Mouse (Mus musculus) ES-Bruce4 (cell line): ENCODE data around the gene Trim69. TPM values are rescaled to one million over a fixed set of nuclear protein-coding genes. Genes with fewer than 3 reads are reported as not detected.

Experiments used
- H3K27ac ChIP-seq: 2 replicates; pipeline ENCODE4 v1.5.1; 2012; ENCODE audit warnings: low read length, inconsistent platforms; ENCODE audit not compliant: insufficient read depth
- H3K27me3 ChIP-seq: 2 replicates; pipeline ENCODE4 v1.6.1; 2012; ENCODE audit warnings: mild to moderate bottlenecking, low read length, inconsistent platforms; ENCODE audit not compliant: control insufficient read depth, poor library complexity, insufficient read depth, severe bottlenecking
- H3K36me3 ChIP-seq: 2 replicates; pipeline ENCODE4 v1.6.1; 2012; ENCODE audit warnings: inconsistent platforms, mild to moderate bottlenecking, low read length, moderate library complexity; ENCODE audit not compliant: control insufficient read depth, poor library complexity, insufficient read depth, severe bottlenecking
- H3K4me1 ChIP-seq: one replicate; pipeline ENCODE4 v1.8.1; 2011; ENCODE audit warnings: low read length; ENCODE audit not compliant: control insufficient read depth, insufficient read depth
- H3K4me3 ChIP-seq: 2 replicates; pipeline ENCODE4 v1.5.1; 2011; ENCODE audit warnings: low read depth, mild to moderate bottlenecking, low read length
- H3K9ac ChIP-seq: 2 replicates; pipeline ENCODE4 v1.6.1; 2012; ENCODE audit warnings: low read depth, mild to moderate bottlenecking, inconsistent platforms; ENCODE audit not compliant: poor library complexity, severe bottlenecking
- H3K9me3 ChIP-seq: replicated peaks from 2 replicates; pipeline ENCODE4 v1.6.1; 2012; ENCODE audit warnings: mild to moderate bottlenecking, low read length, inconsistent platforms; ENCODE audit not compliant: control insufficient read depth, poor library complexity, insufficient read depth, severe bottlenecking
- CTCF ChIP-seq: IDR thresholded peaks from one replicate; pipeline ENCODE4 v1.8.1; 2011; ENCODE audit warnings: low read depth, low read length
- EP300 ChIP-seq: IDR thresholded peaks from 2 replicates; pipeline ENCODE4 v1.6.1; 2011; ENCODE audit warnings: low read depth, low read length; ENCODE audit not compliant: insufficient read depth
- POLR2A ChIP-seq: IDR thresholded peaks from one replicate; pipeline ENCODE4 v1.8.1; 2011; ENCODE audit warnings: low read length; ENCODE audit not compliant: insufficient read depth
- polyA plus RNA-seq: library from polyadenylated mRNA; stranded (reverse); fragments of >200 nt; gene quantifications from 2 replicates; pipeline ENCODE4 v1.2.4, GENCODE M21; 2011; ENCODE audit warnings: low read depth; ENCODE audit not compliant: missing spikeins, insufficient read depth, insufficient read length

The Trim69 gene
- polyA plus RNA-seq, 1 experiment = 0.43 TPM

GRCm38 (mm10) chr2:122163430-122164195 is 3.1 kb downstream of the Trim69 start:
- Histone ChIP-seq H3K27ac (no peak overlapping the region), H3K4me3 (no peak overlapping the region), H3K4me1 (peaks cover 4% of the 10 kb centered on the region), H3K9ac (no peak overlapping the region), H3K27me3 (no peaks in the 10 kb centered on the region), H3K9me3 (no peaks in the 10 kb centered on the region), H3K36me3 (no peaks in the 10 kb centered on the region)
- TF ChIP-seq EP300 (no peak), POLR2A (no peak), CTCF (no peak)

- no peaks in the 10 kb centered on the region for H3K9me3 ChIP-seq
- peaks cover 4% of the 10 kb centered on the region for H3K4me1 ChIP-seq
- no peaks in the 10 kb centered on the region for H3K27me3 ChIP-seq
- H3K36me3 ChIP-seq = no peaks in the 10 kb centered on the region
- no peak overlapping the region for H3K27ac ChIP-seq
- no peak overlapping the region for H3K9ac ChIP-seq
- TF ChIP-seq EP300 = no peak
- TF ChIP-seq CTCF = no peak
- TF ChIP-seq POLR2A = no peak
- H3K4me3 ChIP-seq = no peak overlapping the region
These were observed 3.8 kb downstream of the Trim69 start for GRCm38 (mm10) chr2:122164293-122164692.

DNA sequence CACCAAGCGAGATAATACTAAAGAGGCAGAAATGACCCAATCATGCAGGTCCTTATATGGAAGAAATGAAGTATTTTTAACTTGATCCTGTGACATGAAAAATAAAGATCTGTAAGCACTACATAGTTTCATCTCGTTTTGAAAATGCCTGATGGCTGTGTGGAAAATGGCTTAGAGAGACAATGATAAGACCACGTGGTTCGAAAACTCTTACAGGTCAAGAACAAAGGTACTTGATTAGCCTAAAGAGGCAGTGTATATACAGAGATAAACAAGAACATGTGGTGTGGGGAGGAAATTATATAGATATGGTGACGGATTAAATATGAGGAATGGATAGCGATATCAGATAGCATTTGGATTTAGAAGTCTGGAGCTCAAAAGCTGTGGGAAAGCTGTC is 10.8 kb downstream of the Trim69 start:
- H3K4me3 ChIP-seq = no peak overlapping the region

GRCm38 (mm10) chr2:122172188-122172587 is 11.7 kb downstream of the Trim69 start:
- Histone ChIP-seq H3K4me3 (no peak overlapping the region), H3K9ac (no peak overlapping the region), H3K27me3 (no peaks in the 10 kb centered on the region), H3K27ac (no peak overlapping the region), H3K4me1 (no peaks in the 10 kb centered on the region), H3K9me3 (no peaks in the 10 kb centered on the region), H3K36me3 (no peaks in the 10 kb centered on the region)
- no peak for TF ChIP-seq POLR2A

More for the DNA sequence above, 10.8 kb downstream of the Trim69 start:
- TF ChIP-seq POLR2A (no peak), EP300 (no peak), CTCF (no peak)
- Histone ChIP-seq H3K9ac (no peak overlapping the region), H3K27ac (no peak overlapping the region), H3K27me3 (no peaks in the 10 kb centered on the region), H3K9me3 (no peaks in the 10 kb centered on the region), H3K4me1 (no peaks in the 10 kb centered on the region), H3K36me3 (no peaks in the 10 kb centered on the region)

DNA sequence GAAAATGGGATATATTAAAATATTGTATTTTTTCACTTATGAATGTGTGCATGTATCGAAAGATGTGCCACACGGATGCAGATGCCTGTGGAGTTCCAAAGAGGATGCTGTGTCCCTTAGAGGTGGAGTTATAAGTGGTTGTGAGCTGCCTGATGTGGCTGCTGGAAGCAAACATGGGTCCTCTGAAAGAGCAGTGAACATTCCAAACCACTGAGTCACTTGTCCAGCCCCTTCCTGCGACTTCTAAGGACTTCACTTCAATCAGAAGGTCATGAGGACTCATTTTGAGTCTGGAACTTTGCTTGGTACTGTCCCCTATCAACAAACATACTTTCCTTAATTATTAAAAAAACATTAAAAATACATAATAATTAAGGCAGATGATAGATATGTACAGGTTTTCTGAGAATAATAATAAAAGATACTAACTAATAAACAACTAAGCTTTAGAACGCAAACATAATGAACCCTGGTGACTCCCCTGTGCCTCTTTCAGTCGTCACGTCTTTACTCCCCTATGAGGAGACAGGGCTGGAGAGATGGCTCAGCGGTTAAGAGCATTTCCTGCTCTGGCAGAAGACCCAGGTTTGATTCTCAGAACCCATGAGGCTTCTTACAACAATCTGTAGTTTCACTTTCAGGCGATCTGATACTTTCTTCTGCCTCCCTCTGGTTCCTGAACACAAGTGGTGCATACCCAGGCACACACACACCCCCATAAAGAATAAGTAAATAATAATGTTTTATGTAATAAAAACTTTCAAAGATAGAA is 19.7 kb downstream of the Trim69 start:
- H3K9me3 ChIP-seq = no peaks in the 10 kb centered on the region
- no peak for TF ChIP-seq EP300
- no peak for TF ChIP-seq CTCF
- TF ChIP-seq POLR2A = no peak

DNA sequence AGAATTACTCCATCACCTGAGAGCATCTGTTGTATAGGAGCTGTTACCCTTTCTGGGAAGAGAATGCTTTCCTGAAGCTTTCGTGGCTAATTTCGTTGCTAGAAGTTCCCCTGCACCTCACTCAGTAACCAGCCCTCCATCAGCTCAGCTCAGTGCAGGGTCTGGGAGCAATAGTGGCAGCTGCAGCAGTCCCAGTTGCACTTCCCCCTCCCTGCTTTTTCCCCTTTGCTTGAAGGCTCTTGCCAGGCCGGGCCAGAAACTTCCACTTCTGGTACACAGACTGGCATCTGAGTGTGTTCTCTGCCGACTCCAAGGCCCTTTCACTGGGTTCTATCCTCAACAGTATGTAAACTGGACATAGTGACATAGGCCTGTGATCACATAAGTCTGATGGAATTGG is 24.6 kb downstream of the Trim69 start:
- no peaks in the 10 kb centered on the region for H3K4me1 ChIP-seq
- H3K9me3 ChIP-seq = no peaks in the 10 kb centered on the region
- H3K4me3 ChIP-seq = no peak overlapping the region
- H3K36me3 ChIP-seq = no peaks in the 10 kb centered on the region
- H3K9ac ChIP-seq = no peak overlapping the region
- TF ChIP-seq POLR2A = no peak
- TF ChIP-seq CTCF = no peak
- no peak for TF ChIP-seq EP300
- H3K27me3 ChIP-seq = no peaks in the 10 kb centered on the region
- no peak overlapping the region for H3K27ac ChIP-seq

More for the DNA sequence above, 19.7 kb downstream of the Trim69 start:
- Histone ChIP-seq H3K27me3 (no peaks in the 10 kb centered on the region), H3K36me3 (no peaks in the 10 kb centered on the region), H3K4me3 (no peak overlapping the region), H3K9ac (no peak overlapping the region), H3K27ac (no peak overlapping the region), H3K4me1 (no peaks in the 10 kb centered on the region)
